Mouse (Mus musculus): ENCODE data around the gene Kctd13.

Kctd13 gene

DNA sequence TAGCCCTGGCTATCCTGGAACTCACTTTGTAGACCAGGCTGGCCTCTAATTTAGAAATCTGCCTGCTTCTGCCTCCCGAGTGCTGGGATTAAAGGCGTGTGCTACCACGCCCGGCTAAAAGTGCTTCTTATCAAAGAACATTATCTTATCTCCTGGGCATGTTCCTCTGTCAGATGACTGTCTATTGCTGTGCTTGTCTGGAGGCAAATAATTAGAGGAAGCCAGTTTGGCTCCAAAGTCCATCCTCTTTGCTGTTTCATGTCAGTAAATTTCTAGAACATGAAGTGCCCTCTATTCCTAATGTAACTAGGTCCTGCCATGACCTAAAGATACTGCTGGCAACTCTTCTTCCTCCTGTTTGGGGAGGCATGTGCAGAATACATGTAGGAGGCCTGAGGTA is 53.4 kb downstream of the Kctd13 start:
- DNase-seq (ENCODE audit: low spot score) = no peak

DNA sequence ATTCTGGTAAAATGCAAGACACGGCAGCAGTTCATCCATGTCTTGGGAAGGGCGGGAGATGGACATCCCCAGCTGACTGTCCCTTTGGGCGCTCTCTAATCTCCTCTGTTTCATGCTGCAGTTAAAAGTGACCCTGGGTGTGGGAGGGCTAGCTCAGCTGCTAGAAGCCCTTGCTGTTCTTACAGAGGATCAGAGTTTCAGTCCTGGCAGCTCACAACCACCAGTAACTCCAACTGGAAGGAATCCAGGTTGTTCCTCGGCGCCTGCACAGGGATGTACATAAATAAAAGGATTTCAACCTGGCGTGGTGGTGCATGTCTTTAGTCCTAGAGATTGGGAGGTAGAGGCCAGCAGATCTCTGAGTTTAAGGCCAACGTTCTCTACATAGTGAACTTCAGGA is 54.4 kb downstream of the Kctd13 start:
- DNase-seq (ENCODE audit: low spot score) = no peak

- DNase-seq (ENCODE audit: low spot score) = no peak
These were observed 56.2 kb downstream of the Kctd13 start for GRCm38 (mm10) chr7:126984667-126985444.

GRCm38 (mm10) chr7:126986319-126986718 is 57.6 kb downstream of the Kctd13 start:
- peak; percentile 24 for DNase-seq (ENCODE audit: low spot score)

GRCm38 (mm10) chr7:126988816-126989215 is 60.1 kb downstream of the Kctd13 start:
- DNase-seq (ENCODE audit: low spot score) = no peak
